Mouse (Mus musculus): ENCODE data around the gene Slc30a4.
A peak's percentile ranks its signal among the peaks of the same experiment; 100 is the strongest.

Gene Slc30a4

DNA sequence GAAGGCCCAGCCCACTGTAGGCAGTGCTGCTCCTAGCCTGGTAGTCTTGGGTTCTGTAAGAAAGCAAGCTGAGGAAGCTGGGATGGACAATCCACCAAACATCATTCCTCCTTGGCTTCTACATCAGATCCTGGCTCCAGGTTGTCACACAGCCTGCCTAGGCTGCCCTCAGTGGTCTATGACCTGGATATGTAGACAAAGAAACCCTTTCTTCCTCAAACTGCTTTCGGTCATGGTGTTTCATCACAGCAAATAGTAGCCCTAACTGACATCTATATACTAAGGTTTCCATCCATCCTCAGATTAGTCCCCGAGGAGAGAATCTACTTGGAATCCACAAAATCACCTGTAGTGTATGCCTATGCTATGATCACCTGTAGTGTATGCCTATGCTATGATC is 27.3 kb downstream of the Slc30a4 start:
- DNase-seq (ENCODE audit: low read depth) = no peak

DNA sequence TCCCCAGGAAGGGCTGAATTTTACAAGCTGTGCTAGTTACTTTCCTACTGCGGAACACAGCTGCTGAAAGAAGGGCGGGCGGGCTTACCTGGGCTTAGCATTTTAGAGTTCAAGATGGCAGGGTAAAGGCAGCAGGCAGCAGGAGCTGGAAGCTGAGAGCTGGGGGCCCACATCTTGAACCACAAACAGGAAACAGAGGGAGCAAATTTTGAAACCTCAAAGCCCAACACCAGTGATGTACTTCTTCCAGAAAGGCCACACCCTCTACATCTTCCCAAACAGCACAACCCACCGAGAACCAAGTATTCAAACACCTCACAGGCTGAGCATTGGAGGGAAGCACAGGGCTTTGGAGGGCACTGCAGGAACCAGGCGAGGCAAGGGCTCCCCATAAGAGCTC is 29.6 kb downstream of the Slc30a4 start:
- no peak for DNase-seq (ENCODE audit: low read depth)

GRCm38 (mm10) chr2:122671714-122672113 is 30.7 kb downstream of the Slc30a4 start:
- no peak for DNase-seq (ENCODE audit: low read depth)

DNA sequence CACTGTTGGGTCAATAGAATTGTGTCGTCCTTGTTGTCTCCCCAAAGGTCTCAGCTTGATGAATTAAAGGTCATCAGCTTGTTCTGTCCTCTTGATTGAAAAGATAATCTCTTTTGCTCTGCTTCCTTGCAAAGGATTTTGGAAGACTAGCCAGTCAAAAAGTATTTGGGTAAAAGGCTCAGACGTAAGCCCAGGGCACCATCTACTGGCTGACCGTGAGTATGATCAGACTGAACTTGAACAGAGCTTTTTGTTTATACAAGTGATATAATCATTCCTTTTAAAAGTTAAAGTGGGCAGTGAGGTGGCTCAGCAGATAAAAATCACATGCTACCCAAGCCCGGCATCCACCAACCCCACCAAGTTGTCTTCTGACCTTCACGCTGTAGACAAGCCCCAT is 34.6 kb downstream of the Slc30a4 start:
- peak; percentile 85 for DNase-seq (ENCODE audit: low read depth)

- DNase-seq (ENCODE audit: low read depth) = peak; percentile 58
Observed at GRCm38 (mm10) chr2:122665973-122666875, 36.2 kb downstream of the Slc30a4 start.

- DNase-seq (ENCODE audit: low read depth) = peak; percentile 54
Observed at GRCm38 (mm10) chr2:122665253-122665972, 37.0 kb downstream of the Slc30a4 start.

GRCm38 (mm10) chr2:122659825-122660224 is 42.6 kb downstream of the Slc30a4 start:
- no peak for DNase-seq (ENCODE audit: low read depth)

DNA sequence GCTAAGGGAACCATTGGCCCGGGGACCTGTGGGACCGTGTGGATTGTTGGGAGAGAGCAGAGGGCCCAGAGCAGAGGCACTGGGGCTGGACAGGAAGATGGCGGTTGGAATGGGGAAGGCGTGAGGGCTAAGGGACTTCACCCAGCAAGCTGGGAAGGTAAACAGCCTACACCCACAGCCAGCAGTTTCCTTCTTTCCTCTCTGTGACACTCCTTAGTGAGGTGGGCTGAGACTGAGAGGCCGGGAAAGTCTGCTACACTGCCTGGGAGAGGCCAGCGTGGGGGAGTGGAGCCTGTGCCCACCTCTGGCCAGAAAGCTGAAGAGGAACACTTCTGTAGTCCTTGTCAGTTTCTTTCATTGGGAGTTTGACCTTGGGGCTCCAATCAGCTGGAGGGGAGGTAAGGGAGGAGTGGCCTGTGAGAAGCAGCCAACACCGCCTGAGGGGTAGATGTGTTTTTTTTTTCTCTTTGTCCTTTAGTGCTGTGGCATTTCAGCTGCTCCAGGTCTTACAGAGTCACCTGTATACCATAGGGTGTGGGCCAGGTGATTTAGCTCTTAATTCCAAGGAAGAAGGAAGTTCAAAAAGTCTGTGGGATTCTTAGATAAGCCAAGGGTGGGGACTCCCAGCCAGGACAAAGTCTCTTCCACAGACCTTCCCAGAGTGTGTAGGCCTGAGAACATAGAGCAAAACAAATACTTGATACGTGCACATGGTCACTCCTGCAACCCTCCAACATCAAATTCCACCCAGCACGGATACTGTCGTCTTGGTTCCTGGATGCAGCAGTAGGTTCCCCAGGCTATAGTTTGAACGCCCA is 44.5 kb downstream of the Slc30a4 start:
- no peak for DNase-seq (ENCODE audit: low read depth)

- DNase-seq (ENCODE audit: low read depth) = no peak
Observed at GRCm38 (mm10) chr2:122656767-122657166, 45.7 kb downstream of the Slc30a4 start.

GRCm38 (mm10) chr2:122656052-122656451 is 46.4 kb downstream of the Slc30a4 start:
- no peak for DNase-seq (ENCODE audit: low read depth)

- peak; percentile 70 for DNase-seq (ENCODE audit: low read depth)
Observed at GRCm38 (mm10) chr2:122652096-122653084, 50.1 kb downstream of the Slc30a4 start.

DNA sequence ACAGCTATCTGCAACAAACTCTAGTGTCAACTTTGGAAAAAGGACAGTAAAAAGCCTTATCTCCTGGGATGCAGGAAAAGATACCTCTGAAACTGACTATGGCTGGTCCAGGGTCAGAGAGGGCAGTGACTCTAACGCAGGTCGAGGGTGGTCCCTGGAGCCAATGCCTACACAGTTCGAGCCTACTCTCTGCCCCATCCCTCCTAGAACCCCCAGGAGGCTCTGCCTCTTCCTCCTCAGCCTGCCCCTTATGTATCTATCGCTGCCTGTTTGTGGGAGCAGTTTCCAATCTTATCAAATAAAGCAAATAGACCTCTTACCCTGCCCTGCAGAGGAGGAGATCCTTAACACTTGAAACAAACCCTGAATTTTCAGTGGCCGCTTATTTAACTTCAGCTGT is 63.8 kb downstream of the Slc30a4 start:
- DNase-seq (ENCODE audit: low read depth) = no peak

- DNase-seq (ENCODE audit: low read depth) = no peak
Observed at GRCm38 (mm10) chr2:122638029-122638428, 64.4 kb downstream of the Slc30a4 start.

DNA sequence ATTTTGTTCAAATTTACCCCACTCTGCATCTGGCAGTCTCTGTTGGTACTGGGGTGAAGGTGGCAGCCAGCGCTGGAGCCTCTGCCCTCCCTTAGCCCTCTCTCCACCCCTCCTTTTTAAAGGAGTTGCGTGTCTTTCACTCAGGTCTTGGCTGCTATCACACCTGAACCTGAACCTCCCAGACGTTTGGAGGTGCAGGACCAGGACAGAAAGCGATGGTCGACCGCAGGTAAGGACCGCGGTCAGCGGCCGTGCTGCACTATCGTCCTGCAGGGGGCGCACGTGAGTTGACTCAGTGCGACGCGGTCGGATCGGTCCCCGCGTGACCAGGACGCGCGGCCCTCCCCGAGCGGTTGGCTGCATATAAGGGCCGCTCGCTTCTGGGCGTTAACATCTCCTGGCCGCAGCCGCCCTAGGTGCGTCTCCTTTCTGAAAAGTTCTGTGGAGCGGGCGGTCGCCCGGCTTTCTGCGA is 64.9 kb downstream of the Slc30a4 start:
- DNase-seq (ENCODE audit: low read depth) = peak; percentile 81

DNA sequence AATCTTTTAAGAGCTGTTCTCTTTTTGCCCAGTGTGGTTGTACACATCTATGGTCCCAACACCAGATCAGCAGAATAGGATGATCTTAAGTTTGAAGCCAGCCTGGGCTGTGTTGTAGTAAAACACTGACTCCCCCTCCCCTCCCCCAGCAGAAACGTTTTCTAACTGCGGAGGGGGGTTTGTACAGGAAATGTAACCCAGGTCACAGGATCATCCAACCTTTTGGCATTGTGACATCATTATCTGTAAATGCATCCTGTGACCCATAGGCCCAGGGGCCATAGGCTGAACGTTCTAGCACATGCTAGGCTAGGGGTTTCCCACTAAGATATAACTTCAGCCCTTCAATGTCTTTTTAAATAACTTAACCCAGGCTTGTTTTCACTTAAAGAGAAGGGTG is 65.8 kb downstream of the Slc30a4 start, which contains the start of gene AA467197:
TSS of gene AA467197 (plus strand) at position 301 of the 400 bp plus-strand sequence.
- no peak for DNase-seq (ENCODE audit: low read depth)
